Mouse (Mus musculus) right cerebral cortex, postnatal 10 days (tissue): Measurements from ENCODE around the gene Slc30a5.
"Not testable (repeated sequence)": the region's sequence is repeated elsewhere in the genome, so short reads cannot be mapped to it uniquely, and the experiment has no call there.

ENCODE experiments used
- DNase-seq, 2 experiments: peaks; one replicate each; pipeline ENCODE4 v3.0.0; 2021; ENCODE audit warnings: low spot score in 2 of 2

Slc30a5 gene

GRCm38 (mm10) chr13:100832741-100833639 lies at the start of gene Slc30a5:
Gene Slc30a5 (minus strand): TSS chr13:100833427.
- peak; percentile 99 to 100 for DNase-seq

DNA sequence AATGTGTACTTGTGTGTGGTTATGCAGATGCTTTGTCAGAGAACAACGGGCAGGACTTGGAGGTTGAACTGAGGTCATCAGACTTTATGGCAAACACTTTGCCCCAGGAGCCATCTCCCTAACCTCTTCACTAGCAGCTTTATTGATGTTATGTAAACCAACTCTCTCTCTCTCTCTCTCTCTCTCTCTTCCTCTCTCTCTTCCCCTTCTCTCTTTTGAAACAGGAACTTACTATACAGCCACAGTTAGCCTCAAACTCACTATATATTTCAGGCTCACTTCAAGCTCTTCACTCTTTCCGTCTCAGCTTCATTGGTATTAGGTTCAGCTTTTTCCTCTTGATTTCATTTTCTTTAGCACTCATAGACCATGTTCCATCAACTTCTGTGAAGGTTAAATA lies 48.7 kb upstream of the Slc30a5 start:
- no peak for DNase-seq

DNA sequence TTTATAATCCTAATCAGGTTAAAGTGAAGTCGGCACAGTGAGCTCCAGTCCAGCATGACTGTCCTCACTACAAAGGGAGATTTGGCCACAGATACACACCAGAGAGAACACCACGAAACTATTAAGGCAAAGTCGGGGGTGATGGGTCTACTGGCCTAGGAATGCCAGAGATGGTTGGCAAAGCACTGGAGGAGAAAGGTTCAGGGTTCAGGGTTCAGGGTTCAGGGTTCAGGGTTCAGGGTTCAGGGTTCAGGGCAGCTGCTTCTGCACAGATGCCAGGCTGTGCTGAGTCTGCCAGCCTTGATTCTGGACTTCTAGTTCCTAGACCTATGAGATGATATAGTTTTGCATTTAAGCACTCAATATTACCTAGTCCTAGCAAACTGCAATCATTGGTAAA lies 46.6 kb upstream of the Slc30a5 start:
- no peak for DNase-seq

GRCm38 (mm10) chr13:100879326-100879725 lies 46.1 kb upstream of the Slc30a5 start:
- DNase-seq: no peak

- DNase-seq: no peak
Observed at GRCm38 (mm10) chr13:100878264-100878663, 45.0 kb upstream of the Slc30a5 start.

- no peak for DNase-seq
Observed at GRCm38 (mm10) chr13:100877703-100878102, 44.5 kb upstream of the Slc30a5 start.

- no peak for DNase-seq
Observed at GRCm38 (mm10) chr13:100875103-100875502, 41.9 kb upstream of the Slc30a5 start.

DNA sequence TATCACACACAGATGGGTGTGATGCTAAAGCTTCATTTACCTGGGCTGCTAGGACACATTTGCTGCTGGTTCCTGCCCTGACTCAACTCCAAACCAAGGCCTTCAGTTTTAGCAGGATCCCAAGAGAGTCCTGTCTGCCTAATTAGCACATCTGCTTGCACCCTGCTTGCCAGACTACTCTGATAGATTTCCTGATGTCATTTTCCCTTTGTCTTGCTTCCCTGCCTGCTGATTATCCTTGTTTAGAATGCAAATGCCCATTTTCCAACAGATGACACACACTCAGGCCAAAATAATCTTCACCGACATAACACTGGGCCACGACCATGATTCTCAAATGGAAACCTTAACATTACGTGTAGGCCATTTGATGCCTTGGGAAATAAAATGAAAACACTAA lies 41.4 kb upstream of the Slc30a5 start:
- no peak for DNase-seq

DNA sequence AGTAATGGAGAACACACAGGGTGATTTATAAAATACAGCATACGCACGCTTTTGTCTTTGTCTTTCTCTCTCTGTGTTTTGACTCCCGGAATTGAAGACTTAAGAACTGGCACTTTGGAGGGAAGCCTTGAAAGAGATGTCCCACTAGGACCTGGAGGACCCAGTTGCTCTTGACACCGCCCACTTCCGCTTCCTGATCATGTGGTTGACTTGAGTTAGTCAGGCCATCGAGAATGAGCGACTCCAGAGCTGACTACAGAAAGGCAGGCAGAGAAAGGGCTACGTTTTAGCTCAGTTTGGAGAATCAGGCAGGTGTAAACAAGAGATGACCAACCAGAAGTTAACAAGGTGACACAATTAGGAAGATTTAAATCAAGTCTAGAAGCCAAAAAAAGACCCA lies 40.3 kb upstream of the Slc30a5 start:
- DNase-seq: no peak

DNA sequence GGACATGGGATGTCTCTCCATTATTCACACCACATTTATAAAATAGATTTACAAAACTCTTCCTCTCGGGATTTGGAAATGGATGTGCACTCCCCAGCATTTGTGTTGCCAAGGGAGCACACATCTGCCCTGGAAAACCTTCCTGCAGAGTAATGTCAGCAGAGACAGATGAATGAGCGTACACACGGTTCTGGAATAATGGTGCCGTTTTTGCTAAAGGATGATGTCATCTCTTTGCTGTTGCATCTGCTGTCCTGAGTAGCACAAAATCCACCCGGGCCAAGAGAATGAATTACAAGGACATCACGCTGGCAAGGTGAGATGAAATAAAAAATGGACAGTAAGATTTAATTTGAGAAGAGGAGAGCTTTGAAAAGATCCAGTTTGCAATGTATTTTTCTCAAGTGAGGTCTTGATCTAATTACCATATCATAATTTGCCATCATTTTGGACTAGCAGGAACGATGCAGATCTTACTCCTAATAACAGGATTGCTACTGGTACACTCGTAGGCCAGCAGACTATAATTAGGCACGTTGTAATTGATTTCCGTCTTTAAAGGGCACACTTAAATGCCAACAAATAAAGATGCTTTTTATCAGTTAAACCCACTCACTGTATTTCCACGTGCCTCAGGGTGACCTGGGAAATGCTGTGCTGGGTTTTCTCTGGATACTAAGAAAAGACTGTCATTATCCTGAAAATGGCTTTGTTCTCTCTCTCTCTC lies 38.4 kb upstream of the Slc30a5 start:
- peak in 1 of 2 experiments; percentile 52 for DNase-seq

DNA sequence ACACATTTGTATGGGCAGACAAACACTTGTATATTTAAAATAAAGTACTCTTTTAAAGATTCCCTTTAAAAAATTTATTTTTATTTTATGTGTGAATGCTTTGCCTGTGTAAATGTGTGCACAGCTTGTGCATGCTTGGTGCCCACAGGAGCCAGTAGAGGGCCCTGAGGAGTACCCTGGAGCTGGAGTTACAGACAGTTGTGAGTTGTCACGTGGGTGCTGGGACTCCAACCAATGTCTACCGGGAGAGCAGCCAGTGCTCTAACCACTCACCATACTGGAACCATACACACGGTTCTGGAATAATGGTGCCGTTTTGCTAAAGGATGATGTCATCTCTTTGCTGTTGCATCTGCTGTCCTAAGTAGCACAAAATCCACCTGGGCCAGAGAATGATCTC lies 36.6 kb upstream of the Slc30a5 start:
- DNase-seq: no peak

GRCm38 (mm10) chr13:100866311-100866710 lies 33.1 kb upstream of the Slc30a5 start:
- no peak for DNase-seq

DNA sequence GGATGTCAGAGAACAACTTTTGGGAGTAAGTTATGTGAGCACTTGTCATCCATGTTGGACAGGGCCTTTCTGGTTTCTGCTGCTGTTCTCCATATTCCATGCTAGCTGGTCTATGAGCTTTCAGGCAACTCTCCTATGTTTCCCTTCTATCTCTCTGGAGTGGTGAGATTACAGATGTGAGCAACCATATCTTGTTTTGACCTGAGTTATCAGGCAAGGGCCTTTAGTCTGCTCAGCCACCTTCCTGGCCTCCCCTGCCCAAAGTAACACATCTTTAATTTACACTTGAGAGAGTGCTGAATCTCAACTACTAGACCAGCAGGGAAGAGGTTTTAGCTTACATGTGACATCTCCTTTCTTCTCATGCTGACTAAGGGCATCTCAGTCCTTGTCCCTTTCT lies 32.5 kb upstream of the Slc30a5 start:
- no peak for DNase-seq

GRCm38 (mm10) chr13:100863914-100864313 lies 30.7 kb upstream of the Slc30a5 start:
- not testable (repeated sequence) for DNase-seq

DNA sequence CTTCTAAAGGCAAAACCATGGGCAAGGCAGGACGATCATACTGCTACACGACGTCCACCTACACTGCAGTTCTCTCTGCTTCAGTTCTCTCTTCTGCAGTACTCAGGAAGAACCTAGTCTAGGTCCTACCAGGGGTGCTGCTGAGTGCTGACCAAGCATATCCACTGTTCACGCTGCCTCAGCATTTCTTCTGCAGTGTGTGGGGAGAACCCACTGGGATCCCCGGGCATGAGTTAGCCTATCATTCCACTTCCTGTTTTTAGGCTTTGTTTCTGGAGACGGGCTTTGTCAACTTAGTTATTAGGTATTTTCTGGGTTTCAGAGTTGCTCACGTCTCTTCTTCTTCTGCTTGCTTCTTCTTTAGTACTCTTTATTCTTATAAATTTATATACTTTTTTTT lies 25.9 kb upstream of the Slc30a5 start:
- no peak for DNase-seq

DNA sequence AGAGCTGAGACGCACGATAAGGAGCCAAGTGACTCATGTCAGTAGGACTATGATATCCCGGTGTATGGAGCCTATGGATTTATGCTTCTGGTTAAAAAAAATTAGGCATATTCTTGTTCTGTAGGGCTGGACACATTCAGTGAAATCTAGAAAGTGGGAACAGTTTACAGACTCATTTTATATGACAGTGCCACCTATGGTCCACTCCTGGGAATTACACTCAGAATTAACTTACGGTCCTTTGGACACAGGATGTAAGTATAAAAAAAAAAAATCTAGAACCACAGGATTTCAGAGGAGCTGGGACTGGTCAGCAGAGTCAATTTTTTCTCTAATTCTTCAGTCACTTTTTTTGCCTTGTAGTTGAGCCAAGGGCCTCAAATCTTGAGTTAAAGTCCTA lies 20.9 kb upstream of the Slc30a5 start:
- DNase-seq: no peak

- DNase-seq: no peak
Observed at GRCm38 (mm10) chr13:100853120-100853519, 19.9 kb upstream of the Slc30a5 start.

GRCm38 (mm10) chr13:100849137-100849536 lies 15.9 kb upstream of the Slc30a5 start:
- no peak for DNase-seq

- DNase-seq: peak; percentile 75 to 76
Observed at GRCm38 (mm10) chr13:100846891-100847579, 13.8 kb upstream of the Slc30a5 start.

GRCm38 (mm10) chr13:100846254-100846653 lies 13.0 kb upstream of the Slc30a5 start:
- DNase-seq: no peak

GRCm38 (mm10) chr13:100843944-100844343 lies 10.7 kb upstream of the Slc30a5 start:
- DNase-seq: no peak

DNA sequence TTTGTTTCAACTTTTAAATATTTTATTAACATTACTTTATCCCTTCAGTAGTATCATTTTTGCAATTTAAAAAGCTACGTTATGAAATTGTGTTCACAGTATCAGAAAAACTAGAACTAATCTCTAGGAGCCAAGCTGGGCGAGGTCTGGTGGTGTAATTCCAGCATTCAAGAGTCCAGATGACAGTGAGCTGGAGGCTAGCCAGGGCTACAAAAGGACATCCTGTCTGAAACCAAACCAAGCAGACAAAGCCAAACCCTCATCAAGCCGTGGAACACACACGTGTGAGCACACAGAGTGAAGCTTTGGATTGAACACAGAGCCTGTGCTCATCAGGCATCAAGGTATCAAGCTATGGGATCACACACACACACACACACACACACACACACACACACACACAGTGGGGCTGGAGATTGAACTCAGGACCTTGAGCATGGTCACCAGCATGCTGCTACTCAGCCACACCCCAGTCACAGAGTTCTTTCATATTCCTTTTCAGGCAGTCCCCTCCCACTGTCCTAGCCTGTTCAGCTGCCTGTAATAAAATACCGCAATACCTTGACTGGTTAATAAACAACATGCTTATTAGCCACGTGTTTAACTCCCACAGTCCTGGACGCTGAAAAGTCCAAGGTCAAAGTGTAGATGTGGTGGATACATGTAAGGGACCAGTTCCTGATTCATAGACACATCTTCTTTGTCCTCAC lies 9.9 kb upstream of the Slc30a5 start:
- no peak for DNase-seq
